Mouse (Mus musculus) B cell, adult 62 days (primary cell): Measurements from ENCODE around the gene Gm7579. TPM values are rescaled to one million over a fixed set of nuclear protein-coding genes. Genes with fewer than 3 reads are reported as not detected.

Experiments used
- total RNA-seq: library from RNA; stranded (reverse); gene quantifications from 4 replicates; pipeline ENCODE4 v1.2.4, GENCODE M21; 2023

The Gm7579 gene
- not detected in 4 replicates for total RNA-seq

DNA sequence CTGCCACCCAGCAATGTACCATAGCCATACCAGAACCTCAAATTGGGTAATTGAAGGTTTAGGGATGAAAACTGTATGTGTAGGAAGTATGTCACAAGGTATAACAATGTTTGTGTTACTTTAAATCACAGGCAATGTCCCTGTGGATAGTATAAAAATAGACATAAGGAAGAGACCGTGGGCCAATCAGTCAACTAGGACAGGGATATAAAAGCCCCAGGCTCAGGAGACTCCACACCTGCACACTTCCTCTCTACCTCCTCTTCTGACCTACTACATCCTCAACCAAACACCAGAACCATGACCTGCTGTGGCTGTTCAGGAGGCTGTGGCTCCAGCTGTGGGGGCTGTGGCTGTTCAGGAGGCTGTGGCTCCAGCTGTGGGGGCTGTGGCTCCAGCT lies at the start of gene Gm7579:
TSS of gene Gm7579 (plus strand) at position 301 of the 400 bp plus-strand sequence.

DNA sequence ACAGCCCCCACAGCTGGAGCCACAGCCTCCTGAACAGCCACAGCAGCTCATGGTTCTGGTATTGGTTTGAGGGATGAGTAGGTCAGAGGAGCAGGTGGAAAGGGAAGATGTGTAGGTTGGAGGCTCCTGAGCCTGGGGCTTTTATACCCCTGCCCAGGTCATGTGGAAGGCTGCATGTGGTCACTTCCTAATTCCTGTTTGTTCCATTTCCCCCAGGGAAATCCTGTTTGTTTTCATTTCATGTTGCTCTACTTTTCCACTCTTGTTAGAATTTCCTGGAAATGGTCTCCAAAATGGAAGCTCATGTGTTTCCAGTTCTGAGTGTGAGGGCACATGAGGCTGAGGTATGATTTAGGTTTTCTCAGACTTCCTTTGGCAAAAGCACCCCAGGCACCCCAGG lies 46.0 kb upstream of the Gm7579 start, which contains the start of gene Gm4553:
TSS of gene Gm4553 (minus strand) at position 101 of the 400 bp plus-strand sequence.

DNA sequence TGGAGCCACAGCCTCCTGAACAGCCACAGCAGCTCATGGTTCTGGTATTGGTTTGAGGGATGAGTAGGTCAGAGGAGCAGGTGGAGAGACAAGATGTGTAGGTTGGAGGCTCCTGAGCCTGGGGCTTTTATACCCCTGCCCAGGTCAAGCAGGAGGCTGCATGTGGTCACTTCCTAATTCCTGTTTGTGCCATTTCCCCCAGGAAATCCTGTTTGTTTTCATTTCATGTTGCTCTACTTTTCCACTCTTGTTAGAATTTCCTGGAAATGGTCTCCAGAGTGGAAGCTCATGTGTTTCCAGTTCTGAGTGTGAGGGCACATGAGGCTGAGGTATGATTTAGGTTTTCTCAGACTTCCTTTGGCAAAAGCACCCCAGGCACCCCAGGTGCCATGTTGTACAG lies 35.8 kb upstream of the Gm7579 start, which contains the start of gene Krtap5-2:
TSS of gene Krtap5-2 (minus strand) at position 101 of the 400 bp plus-strand sequence.

DNA sequence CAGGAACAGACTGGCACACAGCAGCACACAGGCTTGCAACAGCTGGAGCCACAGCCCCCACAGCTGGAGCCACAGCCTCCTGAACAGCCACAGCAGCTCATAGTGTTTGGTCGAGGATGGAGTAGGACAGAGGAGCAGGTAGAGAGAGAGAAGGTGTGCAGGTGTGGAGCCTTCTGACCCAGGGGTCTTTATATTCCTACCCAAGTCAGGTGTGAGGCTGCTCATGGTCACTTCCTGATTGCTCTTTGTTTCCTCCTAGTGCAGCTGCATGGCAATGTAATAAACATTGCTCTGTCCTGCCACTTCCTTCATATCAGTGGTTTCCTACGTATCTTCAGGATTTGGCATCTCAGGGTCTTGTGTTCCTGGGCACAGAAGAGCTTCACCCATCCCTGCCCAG lies 21.4 kb upstream of the Gm7579 start, which contains the start of gene Gm10153:
TSS of gene Gm10153 (minus strand) at position 101 of the 400 bp plus-strand sequence.

DNA sequence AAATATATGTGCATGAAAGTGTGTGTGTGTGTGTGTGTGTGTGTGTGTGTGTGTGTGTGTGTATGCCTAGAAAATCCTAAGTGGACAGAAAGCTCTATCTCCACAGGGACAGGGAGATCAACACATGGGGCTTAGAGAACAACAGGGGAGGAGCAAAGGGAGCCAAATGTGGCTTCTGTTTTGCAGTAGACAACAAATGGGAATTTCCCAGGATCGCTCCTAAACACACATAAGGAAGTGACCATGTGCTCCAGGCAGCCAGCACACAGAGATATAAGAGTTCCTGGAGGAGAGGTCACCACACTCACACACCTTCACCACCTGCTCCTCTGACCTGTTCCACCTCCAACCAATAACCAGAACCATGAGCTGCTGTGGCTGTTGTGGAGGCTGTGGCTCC lies 10.6 kb upstream of the Gm7579 start, which contains the start of gene Krtap5-3:
TSS of gene Krtap5-3 (plus strand) at position 301 of the 400 bp plus-strand sequence.

DNA sequence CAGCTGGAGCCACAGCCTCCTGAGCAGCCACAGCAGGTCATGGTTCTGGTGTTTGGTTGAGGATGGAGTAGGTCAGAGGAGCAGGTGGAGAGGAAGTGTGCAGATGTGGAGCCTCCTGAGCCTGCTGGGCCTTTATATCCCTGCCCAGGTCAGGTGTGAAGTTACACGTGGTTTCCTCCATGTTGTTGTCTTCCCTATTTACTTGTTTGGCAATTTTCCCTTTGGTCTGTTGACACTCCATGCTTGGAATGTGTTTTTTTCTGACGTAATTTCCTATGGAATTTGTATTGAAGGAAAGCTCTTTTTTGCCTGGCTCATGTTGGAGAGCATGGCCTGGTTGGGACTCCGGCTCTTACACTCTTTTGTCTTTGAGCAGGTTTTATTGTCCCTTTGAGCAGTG lies 18.2 kb downstream of the Gm7579 start, which contains the start of gene Krtap5-5:
TSS of gene Krtap5-5 (minus strand) at position 101 of the 400 bp plus-strand sequence.

DNA sequence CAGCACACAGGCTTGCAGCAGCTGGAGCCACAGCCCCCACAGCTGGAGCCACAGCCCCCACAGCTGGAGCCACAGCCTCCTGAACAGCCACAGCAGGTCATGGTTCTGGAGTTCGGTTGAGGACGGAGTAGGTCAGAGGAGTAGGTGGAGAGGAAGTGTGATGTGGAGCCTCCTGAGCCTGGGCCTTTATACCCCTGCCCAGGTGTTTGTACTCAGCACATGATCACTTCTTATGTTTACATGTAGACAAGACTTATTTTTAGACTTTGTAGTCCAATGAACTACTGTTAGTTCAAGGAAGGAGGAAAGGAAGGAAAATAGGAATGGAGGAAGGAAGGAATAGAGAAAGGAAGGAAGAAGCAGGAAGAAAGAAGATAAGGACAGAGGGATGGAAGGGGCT lies 29.3 kb downstream of the Gm7579 start, which contains the start of gene Gm40460:
TSS of gene Gm40460 (minus strand) at position 101 of the 400 bp plus-strand sequence.

GRCm38 (mm10) chr7:142258254-142258653 lies 46.6 kb downstream of the Gm7579 start, which contains the start of gene Gm2431:
Gm2431 (minus strand) TSS chr7:142258354.

Other genes starting within 250 kb of the Gm7579 start
- 33.3 to 45.7 TPM (median 40.9 TPM) in 4 replicates for gene Mob2, start 150.8 kb upstream of the Gm7579 start, total RNA-seq
- gene Dusp8, start 116.0 kb upstream of the Gm7579 start, total RNA-seq: 4.6 to 6.7 TPM (median 5.9 TPM) in 4 replicates
- not detected in 4 replicates for gene Gm45618, start 91.1 kb upstream of the Gm7579 start, total RNA-seq
- gene Gm39115, start 75.8 kb upstream of the Gm7579 start, total RNA-seq: not detected in 4 replicates
- gene Gm45337, start 67.3 kb upstream of the Gm7579 start, total RNA-seq: not detected in 4 replicates
- not detected in 4 replicates for gene Gm29735, start 54.7 kb upstream of the Gm7579 start, total RNA-seq
- gene Gm4553, start 46.1 kb upstream of the Gm7579 start, total RNA-seq: not detected in 4 replicates
- not detected in 4 replicates for gene Krtap5-2, start 35.9 kb upstream of the Gm7579 start, total RNA-seq
- gene Gm10153, start 21.5 kb upstream of the Gm7579 start, total RNA-seq: not detected in 4 replicates
- gene Krtap5-3, start 10.5 kb upstream of the Gm7579 start, total RNA-seq: not detected in 4 replicates
- not detected in 4 replicates for gene Krtap5-5, start 18.1 kb downstream of the Gm7579 start, total RNA-seq
- not detected in 4 replicates for gene Gm40460, start 29.2 kb downstream of the Gm7579 start, total RNA-seq
- gene Gm2431, start 46.5 kb downstream of the Gm7579 start, total RNA-seq: not detected in 4 replicates
- gene Gm4559, start 62.5 kb downstream of the Gm7579 start, total RNA-seq: not detected in 4 replicates
- gene Krtap5-1, start 85.3 kb downstream of the Gm7579 start, total RNA-seq: not detected in 4 replicates
- gene Krtap5-4, start 91.7 kb downstream of the Gm7579 start, total RNA-seq: not detected in 4 replicates
- gene Ifitm10, start 161.9 kb downstream of the Gm7579 start, total RNA-seq: 0.75 TPM in 1 of 4 replicates, not detected in the others
- gene Gm49369, start 170.8 kb downstream of the Gm7579 start, total RNA-seq: 0.85 TPM in 1 of 4 replicates, not detected in the others
- gene Ctsd, start 176.2 kb downstream of the Gm7579 start, total RNA-seq: 67.6 to 79.8 TPM (median 71.9 TPM) in 4 replicates
- gene Syt8, start 223.0 kb downstream of the Gm7579 start, total RNA-seq: not detected in 4 replicates
- 3.1 to 9.1 TPM (median 5.4 TPM) in 4 replicates for gene Tnni2, start 229.9 kb downstream of the Gm7579 start, total RNA-seq
- gene Lsp1, start 248.9 kb downstream of the Gm7579 start, total RNA-seq: 752 to 815 TPM (median 786 TPM) in 4 replicates